Mouse (Mus musculus) adrenal gland, adult 8-10 months (tissue): ENCODE data around the gene Kera. TPM values are rescaled to one million over a fixed set of nuclear protein-coding genes. Genes with fewer than 3 reads are reported as not detected.

Source experiments
- total RNA-seq, 4 experiments: library from RNA; stranded (reverse); gene quantifications; 2 replicates each; pipeline ENCODE4 v1.2.4; 2022

Gene Kera
- total RNA-seq, 4 experiments from 2014 or later = not detected

Other genes starting within 250 kb of the Kera start
- 100 to 1,000 TPM; 161 to 333 (median 210) TPM for gene Dcn, start 127.3 kb upstream of the Kera start, total RNA-seq
- 10 to 100 TPM; 12.1 to 24.6 (median 20.5) TPM for gene Lum, start 41.8 kb upstream of the Kera start, total RNA-seq
- under 1 TPM in 3 of 4 experiments, not detected in 1; 0.18 to 0.23 (median 0.21) TPM for gene Epyc, start 37.2 kb downstream of the Kera start, total RNA-seq
- gene Ccer1, start 86.2 kb downstream of the Kera start, total RNA-seq = not detected
- not detected for gene C030005K15Rik, start 119.9 kb downstream of the Kera start, total RNA-seq